In the genomic region with DNA sequence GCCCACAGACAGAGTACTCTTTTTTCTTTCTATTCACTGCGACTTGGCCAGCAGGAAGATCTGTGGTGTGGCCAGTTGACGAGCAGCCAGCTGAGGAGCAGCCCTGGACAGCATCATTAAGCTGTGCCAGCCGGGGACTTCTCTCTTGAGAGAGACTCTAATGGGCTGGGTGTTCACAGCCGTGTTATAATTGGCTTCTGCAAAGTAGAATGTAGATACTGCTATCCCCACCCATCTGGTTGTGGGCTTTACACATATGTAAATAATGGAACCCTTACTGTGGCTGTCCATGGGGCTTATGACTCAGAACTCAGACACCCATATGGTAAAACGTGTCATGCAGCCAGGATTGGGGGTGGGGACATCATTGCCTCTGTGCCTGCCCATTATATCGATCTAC, we compare ENCODE assay signal across 8 mouse cellular contexts.
DNase-seq lines count a peak whose midpoint lies in the region; ATAC-seq and TF ChIP-seq lines count a peak whose summit lies in the region.
"Had no signal": no experiment of that assay in that cellular context is flagged by ENCODE, and none has a peak within 500 bp of the region (broad histone marks: within the 10 kb centered on the region; RNA-seq: fewer than 3 reads in every experiment).

No protein-coding gene starts in this region.

- no peak overlapping the region for H3K4me3 ChIP-seq in hindbrain, embryonic 16.5 days (ENCODE audit: low read length)
- no peak overlapping the region for H3K4me3 ChIP-seq in myocyte

- no peak overlapping the region for H3ac ChIP-seq in myocyte (ENCODE audit: control insufficient read depth, insufficient read length)

- DNase-seq in brain, adult 2 months (ENCODE audit: low read depth, low spot score) = peak; percentile 87
- peak; percentile 38 for DNase-seq in cerebellum, adult 9-10 months
- DNase-seq in embryo, embryonic 9.5 days (ENCODE audit: extremely low spot score) = no peak
- DNase-seq in adrenal gland, postnatal 4 days (ENCODE audit: low spot score in 2 of 2) = no peak

- peak; percentile 93 for ATAC-seq in hindbrain, embryonic 16.5 days
- no peak for ATAC-seq in inflammation-experienced regulatory T-cells, adult 6 months

- H3K4me2 ChIP-seq in hindbrain, embryonic 16.5 days (ENCODE audit: low read length) = no peak overlapping the region
- H3K4me2 ChIP-seq in myocyte (ENCODE audit: low read depth) = peak overlapping the region; percentile 16
- H3K4me2 ChIP-seq: liver, embryonic 11.5 days had no signal

- no peak overlapping the region for H3K9ac ChIP-seq in hindbrain, embryonic 16.5 days (ENCODE audit: low read depth, low read length)

- no peaks in the 10 kb centered on the region for H3K27me3 ChIP-seq in hindbrain, embryonic 16.5 days (replicated peaks; ENCODE audit: control insufficient read depth, insufficient read depth, low read length)
- no peaks in the 10 kb centered on the region for H3K27me3 ChIP-seq in myocyte (ENCODE audit: control insufficient read depth, insufficient read depth, insufficient read length)

- WGBS in hindbrain, embryonic 16.5 days = 28% methylated on average over 6 of the region's 6 CpGs

- H3K9me3 ChIP-seq in hindbrain, embryonic 16.5 days (ENCODE audit: control insufficient read depth, low read length) = no peaks in the 10 kb centered on the region

- no peaks in the 10 kb centered on the region for H3K79me2 ChIP-seq in myocyte (ENCODE audit: control insufficient read depth, insufficient read depth)

- no peak for TF ChIP-seq POLR2A in myocyte (IDR thresholded peaks at IDR 0.05; ENCODE audit: insufficient read length, low read depth)

- H3K4me1 ChIP-seq in hindbrain, embryonic 16.5 days (ENCODE audit: control insufficient read depth, insufficient read depth, low read depth, low read length) = no peaks in the 10 kb centered on the region; the same call in 1 of the 2 replicates

- H3K36me3 ChIP-seq in hindbrain, embryonic 16.5 days (ENCODE audit: control insufficient read depth, insufficient read depth, low read length) = no peaks in the 10 kb centered on the region
- H3K36me3 ChIP-seq in myocyte (ENCODE audit: control insufficient read depth, insufficient read depth) = no peaks in the 10 kb centered on the region

- no peak overlapping the region for H3K27ac ChIP-seq in hindbrain, embryonic 16.5 days (ENCODE audit: low read depth, low read length)

TF ChIP-seq in myocyte, 11 proteins besides CTCF, POLR2A, EP300 and RAD21:
- no peak for TF ChIP-seq CEBPB (IDR thresholded peaks at IDR 0.05; ENCODE audit: insufficient read depth, poor library complexity, severe bottlenecking)
- TF ChIP-seq USF1 (IDR thresholded peaks at IDR 0.05; ENCODE audit: low read depth) = no peak
- TF ChIP-seq POLR2AphosphoS2 (IDR thresholded peaks at IDR 0.05; ENCODE audit: insufficient read length, low read depth) = no peak
- peak in 1 of 3 experiments; percentile 5 for TF ChIP-seq MYOG (IDR thresholded peaks at IDR 0.05; ENCODE audit: control insufficient read depth in 1 of 3, insufficient read depth in 1 of 3, insufficient read length in 2 of 3, low read depth in 2 of 3)
- TF ChIP-seq TCF12 (IDR thresholded peaks at IDR 0.05; ENCODE audit: insufficient read depth, poor library complexity, severe bottlenecking) = no peak
- no peak for TF ChIP-seq MAX (IDR thresholded peaks at IDR 0.05; ENCODE audit: low read depth)
- TF ChIP-seq MYOD1 (IDR thresholded peaks at IDR 0.05; ENCODE audit: control insufficient read depth in 1 of 3, insufficient read length in 2 of 3, low read depth in 2 of 3) = no peak

Comparison
In these comparisons a context has a peak if more than half of its experiments do, and no peak if none do; other contexts are left out.
1. DNase-seq: peak in brain, adult 2 months (single experiment) and cerebellum, adult 9-10 months (single experiment); none in embryo, embryonic 9.5 days (single experiment) and adrenal gland, postnatal 4 days (0 of 2).